Mouse (Mus musculus) bone marrow macrophage, adult 2 months (primary cell): ENCODE measurements around the gene Cdk19. TPM values are rescaled to one million over a fixed set of nuclear protein-coding genes. Genes with fewer than 3 reads are reported as not detected.
"Not testable (repeated sequence)": the region's sequence is repeated elsewhere in the genome, so short reads cannot be mapped to it uniquely, and the experiment has no call there.

Source experiments
- H3K27ac ChIP-seq: 2 replicates; pipeline ENCODE4 v1.5.1; 2012; ENCODE audit warnings: low read depth, low read length; ENCODE audit not compliant: insufficient read depth
- H3K4me1 ChIP-seq: 2 replicates; pipeline ENCODE4 v1.6.1; 2012; ENCODE audit warnings: low read length; ENCODE audit not compliant: control insufficient read depth, insufficient read depth
- H3K4me3 ChIP-seq: 2 replicates; pipeline ENCODE4 v1.5.1; 2012; ENCODE audit warnings: mild to moderate bottlenecking, low read length, moderate library complexity; ENCODE audit not compliant: insufficient read depth
- CTCF ChIP-seq: IDR thresholded peaks from 2 replicates; pipeline ENCODE4 v1.5.1; 2012; ENCODE audit warnings: low read depth, mild to moderate bottlenecking, low read length, moderate library complexity
- POLR2A ChIP-seq: IDR thresholded peaks from 2 replicates; pipeline ENCODE4 v1.6.1; 2012; ENCODE audit warnings: mild to moderate bottlenecking, low read depth, low read length, borderline replicate concordance
- polyA plus RNA-seq: library from polyadenylated mRNA; stranded (reverse); fragments of >200 nt; gene quantifications from 2 replicates; pipeline ENCODE4 v1.2.4, GENCODE M21; 2012; ENCODE audit not compliant: missing spikeins, insufficient read depth, insufficient read length

Cdk19 gene
- polyA plus RNA-seq, 1 experiment: 41.2 TPM

- no peak for TF ChIP-seq POLR2A
- no peak for TF ChIP-seq CTCF
- Histone ChIP-seq H3K4me1 (peaks cover 17% of the 10 kb centered on the region), H3K27ac (no peak overlapping the region), H3K4me3 (no peak overlapping the region)
These were observed 163.4 kb downstream of the Cdk19 start for GRCm38 (mm10) chr10:40502734-40503133.

GRCm38 (mm10) chr10:40510356-40510755, 171.0 kb downstream of the Cdk19 start:
- no peak overlapping the region for H3K27ac ChIP-seq
- H3K4me3 ChIP-seq: no peak overlapping the region
- peaks cover 4% of the 10 kb centered on the region for H3K4me1 ChIP-seq
- no peak for TF ChIP-seq POLR2A
- TF ChIP-seq CTCF: no peak

DNA sequence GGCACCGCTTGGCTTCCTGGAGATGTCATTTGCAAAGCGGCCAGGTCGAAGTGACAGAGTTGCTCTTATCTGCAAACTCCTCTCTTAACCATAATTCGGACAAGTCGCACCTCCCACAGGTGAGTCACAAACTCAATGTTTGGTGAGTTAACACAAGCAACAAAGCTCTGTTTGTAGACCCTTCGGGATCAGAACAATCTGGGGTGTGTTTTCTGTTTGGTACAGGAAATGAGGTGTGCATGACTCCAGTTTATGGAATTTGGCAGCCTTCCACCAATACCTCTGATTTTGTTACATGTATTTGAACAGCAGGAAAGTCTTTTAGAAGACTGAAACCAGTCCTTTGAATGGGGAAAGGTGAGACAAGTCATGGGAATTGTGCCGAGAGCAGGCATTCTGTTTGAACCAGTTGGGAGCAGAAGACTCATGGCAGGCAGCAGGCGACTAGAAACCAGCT, 171.9 kb downstream of the Cdk19 start:
- no peak overlapping the region for H3K27ac ChIP-seq

GRCm38 (mm10) chr10:40512185-40512584, 172.8 kb downstream of the Cdk19 start:
- peaks cover 11% of the 10 kb centered on the region for H3K4me1 ChIP-seq
- TF ChIP-seq CTCF: no peak
- TF ChIP-seq POLR2A: no peak
- no peak overlapping the region for H3K27ac ChIP-seq
- no peak overlapping the region for H3K4me3 ChIP-seq

More for the DNA sequence above, 171.9 kb downstream of the Cdk19 start:
- TF ChIP-seq POLR2A (no peak), CTCF (no peak)
- no peak overlapping the region for H3K4me3 ChIP-seq
- H3K4me1 ChIP-seq: peaks cover 11% of the 10 kb centered on the region

DNA sequence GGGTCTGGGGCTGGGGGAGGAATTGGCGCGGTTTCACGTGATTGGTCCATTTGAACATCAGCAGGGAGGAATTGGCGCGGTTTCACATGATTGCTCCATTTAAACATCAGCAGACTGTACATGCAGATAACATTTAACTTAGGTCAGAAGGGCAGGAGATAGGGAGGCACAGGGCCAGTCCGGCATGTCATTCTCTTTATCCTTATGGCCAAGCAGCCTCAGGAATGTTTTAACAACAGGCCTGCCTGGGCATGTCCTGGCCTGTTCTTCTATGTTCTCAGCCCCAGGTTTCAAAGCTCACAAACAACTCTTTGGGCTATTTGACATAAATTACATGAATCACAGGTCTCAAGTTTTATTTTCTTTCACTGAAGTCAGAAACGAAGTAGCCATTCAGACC, 173.6 kb downstream of the Cdk19 start:
- H3K4me3 ChIP-seq, H3K27ac ChIP-seq: not testable (repeated sequence)
- peaks cover 11% of the 10 kb centered on the region for H3K4me1 ChIP-seq

DNA sequence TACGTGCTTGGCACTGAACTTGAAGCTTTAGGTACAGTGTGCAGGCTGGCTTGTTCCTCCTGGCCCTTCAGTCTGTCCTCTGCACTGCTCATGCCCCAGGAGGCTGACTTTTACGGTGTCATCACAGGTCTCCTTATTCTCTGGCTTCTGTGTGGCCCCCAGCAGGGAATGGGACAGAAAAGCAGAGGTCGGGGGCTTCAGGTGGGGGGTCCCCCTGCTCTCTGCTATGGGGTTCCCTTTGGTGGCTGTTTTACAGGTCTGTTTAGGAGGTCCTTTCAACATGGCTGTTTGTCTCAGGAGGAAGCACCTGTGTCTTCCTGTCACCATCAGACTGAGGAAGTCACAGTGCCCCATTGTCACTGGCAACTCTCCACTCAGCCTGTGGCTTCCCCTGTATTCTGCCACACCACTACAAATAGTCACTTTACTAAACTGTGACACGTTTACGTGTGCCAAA, 175.9 kb downstream of the Cdk19 start:
- no peak overlapping the region for H3K4me3 ChIP-seq
- TF ChIP-seq POLR2A (no peak), CTCF (no peak)
- no peak overlapping the region for H3K27ac ChIP-seq
- H3K4me1 ChIP-seq: peaks cover 11% of the 10 kb centered on the region

- TF ChIP-seq POLR2A (no peak), CTCF (no peak)
- no peak overlapping the region for H3K27ac ChIP-seq
- H3K4me1 ChIP-seq: peaks cover 17% of the 10 kb centered on the region
- H3K4me3 ChIP-seq: no peak overlapping the region
These were observed 177.1 kb downstream of the Cdk19 start for GRCm38 (mm10) chr10:40516421-40516820.

- Histone ChIP-seq H3K27ac (no peak overlapping the region), H3K4me1 (peaks cover 34% of the 10 kb centered on the region), H3K4me3 (no peak overlapping the region)
- no peak for TF ChIP-seq CTCF
- no peak for TF ChIP-seq POLR2A
These were observed 180.2 kb downstream of the Cdk19 start for GRCm38 (mm10) chr10:40519586-40519985.

GRCm38 (mm10) chr10:40521579-40521978, 182.2 kb downstream of the Cdk19 start:
- TF ChIP-seq CTCF: no peak
- no peak for TF ChIP-seq POLR2A
- Histone ChIP-seq H3K4me1 (peaks cover 34% of the 10 kb centered on the region), H3K4me3 (no peak overlapping the region), H3K27ac (peak overlapping the region; percentile 15; the same call in 1 of the 2 replicates)

DNA sequence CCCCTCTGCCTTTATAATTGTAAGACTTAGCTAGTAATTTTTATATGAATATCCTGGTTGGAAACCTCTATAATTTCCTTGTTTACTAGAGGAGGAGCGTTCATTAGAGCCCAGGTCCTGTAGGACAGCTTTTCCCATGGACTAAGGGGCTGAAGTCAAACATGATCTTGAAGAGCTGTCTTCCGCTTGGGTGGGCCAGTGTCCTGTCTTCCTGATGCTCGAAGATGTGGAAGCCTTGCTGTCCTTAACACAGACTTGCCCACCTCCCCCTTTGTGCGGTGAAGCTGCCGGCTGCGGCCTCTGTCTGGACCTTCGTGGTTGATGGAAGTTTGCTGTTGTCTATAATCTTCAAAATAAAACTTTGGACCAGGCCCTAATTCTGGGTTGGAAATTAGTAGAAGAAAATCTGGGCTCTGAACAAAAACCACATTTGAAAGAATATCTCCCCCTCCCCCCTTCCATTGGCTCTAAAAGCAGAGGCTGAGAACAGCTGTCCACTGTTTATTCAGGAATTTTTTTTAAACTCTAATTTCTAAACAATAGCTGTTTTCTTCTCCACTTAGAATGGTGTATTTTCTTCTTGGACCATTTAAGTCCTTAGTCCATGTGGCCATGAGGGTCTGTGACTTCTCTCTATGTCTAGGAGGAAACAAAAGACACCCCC, 184.1 kb downstream of the Cdk19 start:
- H3K4me1 ChIP-seq: peaks cover 50% of the 10 kb centered on the region
- TF ChIP-seq POLR2A (no peak), CTCF (no peak)
- H3K27ac ChIP-seq: peak overlapping the region; percentile 57
- no peak overlapping the region for H3K4me3 ChIP-seq
